19 mouse cellular contexts compared by ENCODE assay signal in genomic region chr12:4340325-4340924, GRCm38 (mm10).
DNase-seq lines count a peak whose midpoint lies in the region; ATAC-seq lines count a peak whose summit lies in the region.
"Had no signal": no experiment of that assay in that cellular context is flagged by ENCODE, and none has a peak within 500 bp of the region (broad histone marks: within the 10 kb centered on the region; RNA-seq: fewer than 3 reads in every experiment).

No protein-coding gene starts in this region.

- no peaks in the 10 kb centered on the region for H3K27me3 ChIP-seq in limb, embryonic 12.5 days
- no peaks in the 10 kb centered on the region for H3K27me3 ChIP-seq in limb, embryonic 10.5 days (ENCODE audit: low read depth, poor library complexity, severe bottlenecking)
- no peaks in the 10 kb centered on the region for H3K27me3 ChIP-seq in limb, embryonic 13.5 days
- H3K27me3 ChIP-seq: embryonic facial prominence, embryonic 13.5 days; forebrain, embryonic 13.5 days; forebrain, embryonic 15.5 days; Patski had no signal

- 64% methylated on average over 3 of the region's 3 CpGs for WGBS in limb, embryonic 12.5 days
- 87% methylated on average over 3 of the region's 3 CpGs for WGBS in limb, embryonic 10.5 days
- 54% methylated on average over 3 of the region's 3 CpGs for WGBS in limb, embryonic 13.5 days

- no peaks in the 10 kb centered on the region for H3K36me3 ChIP-seq in limb, embryonic 12.5 days
- H3K36me3 ChIP-seq in limb, embryonic 10.5 days = no peaks in the 10 kb centered on the region
- H3K36me3 ChIP-seq in limb, embryonic 13.5 days = no peaks in the 10 kb centered on the region; the same call in 1 of the 2 replicates
- H3K36me3 ChIP-seq: embryonic facial prominence, embryonic 13.5 days; forebrain, embryonic 15.5 days had no signal

- no peaks in the 10 kb centered on the region for H3K9me3 ChIP-seq in limb, embryonic 12.5 days
- H3K9me3 ChIP-seq in limb, embryonic 10.5 days (replicated peaks) = no peaks in the 10 kb centered on the region
- H3K9me3 ChIP-seq in limb, embryonic 13.5 days = no peaks in the 10 kb centered on the region
- H3K9me3 ChIP-seq: embryonic facial prominence, embryonic 13.5 days; forebrain, embryonic 13.5 days; forebrain, embryonic 15.5 days had no signal

- H3K4me2 ChIP-seq in limb, embryonic 12.5 days = no peak overlapping the region
- no peak overlapping the region for H3K4me2 ChIP-seq in limb, embryonic 13.5 days (replicated peaks)
- H3K4me2 ChIP-seq: embryonic facial prominence, embryonic 13.5 days; forebrain, embryonic 13.5 days; forebrain, embryonic 15.5 days had no signal

- peak; percentile 26; the same call in 1 of the 2 replicates for ATAC-seq in limb, embryonic 12.5 days (ENCODE audit: insufficient number of reproducible peaks, insufficient read depth, low FRiP score, low TSS enrichment, low read depth)
- peak; percentile 57; the same call in 1 of the 2 replicates for ATAC-seq in limb, embryonic 13.5 days (ENCODE audit: low FRiP score, low read depth)
- ATAC-seq in inflammation-experienced regulatory T-cells, adult 6 months = no peak
- ATAC-seq: activated CD4-positive, CD25-positive, alpha-beta regulatory T cell, adult 4 months; forebrain, embryonic 13.5 days; forebrain, embryonic 15.5 days; forebrain, postnatal 0 days; Patski had no signal

- H3K27ac ChIP-seq in limb, embryonic 12.5 days = no peak overlapping the region
- H3K27ac ChIP-seq in limb, embryonic 10.5 days = no peak overlapping the region
- no peak overlapping the region for H3K27ac ChIP-seq in limb, embryonic 13.5 days
- H3K27ac ChIP-seq: embryonic facial prominence, embryonic 13.5 days; forebrain, embryonic 13.5 days; forebrain, embryonic 15.5 days had no signal

- H3K4me3 ChIP-seq in limb, embryonic 12.5 days (replicated peaks) = no peak overlapping the region
- no peak overlapping the region for H3K4me3 ChIP-seq in limb, embryonic 10.5 days
- no peak overlapping the region for H3K4me3 ChIP-seq in limb, embryonic 13.5 days
- H3K4me3 ChIP-seq: embryonic facial prominence, embryonic 13.5 days; forebrain, embryonic 13.5 days; forebrain, embryonic 15.5 days had no signal

- no peak overlapping the region for H3K9ac ChIP-seq in limb, embryonic 12.5 days (replicated peaks)
- H3K9ac ChIP-seq in limb, embryonic 13.5 days = no peak overlapping the region
- H3K9ac ChIP-seq: embryonic facial prominence, embryonic 13.5 days; forebrain, embryonic 13.5 days; forebrain, embryonic 15.5 days; forebrain, postnatal 0 days had no signal

- no peak for DNase-seq in limb, embryonic 10.5 days (ENCODE audit: low spot score)
- no peak for DNase-seq in spleen, postnatal 10 days (ENCODE audit: low spot score in 2 of 2)
- DNase-seq: adrenal gland, adult 8-10 months; adrenal gland, postnatal 14 days; adrenal gland, postnatal 36 days; cerebellum, adult 11-12 months; cerebellum, adult 2 months; cerebellum, adult 9-10 months; cerebellum, postnatal 10 days; cerebellum, postnatal 25 days; forebrain, postnatal 0 days had no signal

- peaks cover 13% of the 10 kb centered on the region for H3K4me1 ChIP-seq in limb, embryonic 12.5 days (replicated peaks)
- H3K4me1 ChIP-seq in limb, embryonic 10.5 days = peaks cover 18% of the 10 kb centered on the region
- H3K4me1 ChIP-seq in limb, embryonic 13.5 days = peaks cover 7% of the 10 kb centered on the region
